Mouse (Mus musculus) layer of hippocampus, adult 9-11 months (tissue): Measurements from ENCODE around the gene Hic1.

Experiments
- DNase-seq: peaks from one replicate; pipeline ENCODE4 v3.0.0; 2022

The Hic1 gene

DNA sequence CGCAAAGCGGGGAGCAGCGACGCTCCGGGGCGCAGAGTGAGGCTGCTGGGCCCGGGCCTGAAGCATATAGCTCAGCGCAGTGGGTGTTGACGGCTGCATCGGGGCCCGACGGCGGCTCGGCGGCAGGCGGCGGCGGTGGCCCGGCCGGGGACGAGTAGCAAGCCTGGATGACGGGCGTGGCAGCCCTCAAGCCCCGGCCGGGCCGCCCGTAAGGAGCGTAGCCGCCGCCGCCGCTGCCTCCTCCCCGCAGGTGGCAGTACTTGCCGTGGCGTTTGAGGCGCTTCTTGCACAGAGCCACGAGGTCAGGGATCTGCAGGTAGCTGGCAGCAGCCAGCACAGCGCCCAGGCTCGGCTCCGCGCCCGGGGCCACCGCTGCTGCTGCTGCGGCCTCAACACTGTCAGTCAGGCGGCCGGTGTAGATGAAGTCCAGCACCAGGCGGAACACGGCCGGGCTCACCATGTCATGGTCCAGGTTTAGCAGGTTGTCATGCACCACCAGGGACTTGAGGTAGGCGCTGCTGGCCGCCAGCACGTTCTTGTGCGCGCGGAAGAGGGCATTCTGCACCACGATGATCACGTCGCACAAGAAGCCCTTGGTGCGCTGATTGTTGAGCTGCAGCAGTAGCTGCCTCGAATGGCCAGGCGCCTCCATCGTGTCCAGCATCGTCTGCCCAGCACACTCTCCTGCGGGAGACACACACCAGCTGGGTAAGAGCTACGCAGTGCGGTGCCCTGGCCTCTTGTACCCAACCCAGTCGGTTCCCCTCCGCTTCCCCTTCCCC, 2.3 kb downstream of the Hic1 start:
- no peak for DNase-seq

DNA sequence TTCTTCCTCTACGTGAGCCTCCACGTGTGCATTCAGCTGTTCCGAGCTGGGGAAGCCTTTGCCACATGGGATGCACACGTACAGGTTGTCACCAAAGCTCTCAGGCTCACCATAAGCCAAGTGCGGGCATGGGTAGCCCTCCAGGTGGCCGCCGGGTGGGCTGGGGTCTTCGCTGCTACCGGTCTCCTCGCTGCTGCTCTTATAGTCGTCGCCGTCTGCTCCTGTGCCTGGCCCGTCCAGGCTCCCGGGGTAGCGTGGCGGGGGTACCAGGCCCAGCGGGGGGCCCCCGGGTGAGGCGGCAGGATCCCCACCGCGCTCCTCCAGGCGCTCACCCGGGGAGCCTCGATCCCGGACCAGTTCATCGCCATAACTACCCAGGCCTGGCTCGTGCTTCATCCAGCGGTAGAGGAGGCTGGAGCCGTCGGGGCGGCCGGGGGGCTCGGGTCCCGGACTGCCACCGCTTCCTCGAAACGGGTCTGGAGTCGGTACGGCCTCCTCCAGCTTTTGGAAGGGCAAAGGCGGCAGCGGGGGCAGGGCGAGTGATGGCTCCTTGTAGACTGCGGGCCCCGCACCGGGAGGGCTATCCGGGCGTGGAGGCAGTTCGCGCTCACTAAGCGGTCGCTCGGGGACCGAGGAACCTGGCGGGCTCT, 3.0 kb downstream of the Hic1 start:
- DNase-seq: no peak

DNA sequence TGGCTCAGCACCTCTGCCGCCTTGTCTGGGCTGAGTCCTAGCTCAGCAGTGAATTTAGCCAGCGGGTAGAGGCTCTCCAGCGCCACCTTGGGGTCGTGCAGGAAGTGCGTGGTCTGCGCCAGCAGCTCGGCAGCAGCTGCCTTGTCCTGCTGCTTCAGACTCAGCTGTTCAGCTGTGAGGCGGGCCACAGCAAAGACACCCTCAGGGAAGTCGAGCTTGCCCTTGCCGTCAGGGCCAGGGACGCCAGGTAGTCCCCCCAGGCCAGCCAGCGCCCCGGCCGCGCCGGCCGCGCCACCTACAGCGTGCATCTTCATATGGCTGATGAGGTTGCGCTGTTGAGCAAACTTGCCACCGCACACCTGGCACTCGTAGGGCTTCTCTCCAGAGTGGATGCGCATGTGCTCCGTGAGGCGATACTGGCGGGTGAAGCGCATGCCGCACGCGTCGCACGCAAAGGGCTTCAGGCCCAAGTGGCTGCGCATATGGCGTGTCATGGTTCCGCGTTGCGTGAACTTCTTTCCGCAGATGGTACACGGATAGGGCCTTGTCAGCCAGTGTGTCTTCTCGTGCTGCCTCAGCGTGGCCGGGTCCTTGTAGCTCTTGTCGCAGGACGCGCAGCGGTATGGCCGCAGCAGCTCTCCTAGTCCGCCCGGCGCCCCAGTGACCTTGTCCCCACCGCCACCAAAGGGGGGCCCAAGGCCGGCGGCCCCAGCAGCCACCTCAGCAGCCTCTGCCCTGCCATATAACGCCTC, 3.7 kb downstream of the Hic1 start:
- DNase-seq: peak; percentile 63

DNA sequence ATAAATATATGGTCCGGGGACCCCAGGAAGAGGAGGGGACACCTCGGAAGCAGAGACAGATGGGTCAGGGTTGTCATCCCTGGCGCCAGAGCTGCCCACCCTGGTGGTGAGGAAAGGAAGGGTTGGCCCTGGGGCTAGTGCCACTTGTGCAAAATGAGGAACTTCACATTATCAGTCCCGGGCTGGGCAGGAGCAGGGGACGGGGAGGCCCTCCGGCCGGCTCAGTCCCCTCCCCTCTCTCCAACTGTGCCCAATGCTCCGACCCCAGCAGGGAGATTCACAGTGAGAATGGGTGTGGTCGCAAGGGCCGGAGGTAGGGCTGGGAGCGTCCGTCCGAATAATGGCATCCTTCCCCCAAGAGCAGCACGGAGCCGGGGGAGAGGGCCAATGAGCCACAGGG, 4.6 kb downstream of the Hic1 start:
- no peak for DNase-seq

- DNase-seq: no peak
Observed at GRCm38 (mm10) chr11:75164051-75164450, 5.3 kb downstream of the Hic1 start.

GRCm38 (mm10) chr11:75163379-75163778, 5.9 kb downstream of the Hic1 start:
- no peak for DNase-seq

- no peak for DNase-seq
Observed at GRCm38 (mm10) chr11:75162591-75163080, 6.7 kb downstream of the Hic1 start.

DNA sequence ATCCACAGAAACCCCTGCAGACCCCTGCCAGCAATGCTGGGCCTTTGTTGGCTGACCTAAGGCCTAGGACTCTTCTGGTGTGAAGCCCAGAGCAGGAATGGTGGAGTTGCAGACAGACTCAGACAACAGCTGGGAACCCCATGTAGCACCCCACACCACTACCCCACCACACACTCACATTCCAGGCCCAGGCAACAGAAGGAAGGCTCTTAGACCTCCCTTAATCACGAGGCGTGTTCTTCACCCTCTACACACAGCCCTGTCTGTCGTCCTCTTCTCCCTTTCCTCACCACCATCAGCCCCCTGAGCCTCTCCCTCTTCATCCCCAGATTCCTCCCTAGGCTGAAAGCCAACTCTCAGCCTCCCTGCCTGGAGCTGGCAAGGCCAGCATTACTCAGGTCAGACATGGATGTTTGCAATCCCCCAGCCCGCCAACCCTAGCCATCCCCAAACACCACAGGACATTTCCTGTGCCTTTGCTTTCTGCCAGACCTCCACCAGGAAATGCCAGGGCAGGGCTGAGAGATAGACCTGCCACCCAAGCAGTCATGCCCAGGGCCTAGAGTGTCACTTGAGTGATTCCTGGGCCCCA, 7.8 kb downstream of the Hic1 start:
- DNase-seq: no peak

DNA sequence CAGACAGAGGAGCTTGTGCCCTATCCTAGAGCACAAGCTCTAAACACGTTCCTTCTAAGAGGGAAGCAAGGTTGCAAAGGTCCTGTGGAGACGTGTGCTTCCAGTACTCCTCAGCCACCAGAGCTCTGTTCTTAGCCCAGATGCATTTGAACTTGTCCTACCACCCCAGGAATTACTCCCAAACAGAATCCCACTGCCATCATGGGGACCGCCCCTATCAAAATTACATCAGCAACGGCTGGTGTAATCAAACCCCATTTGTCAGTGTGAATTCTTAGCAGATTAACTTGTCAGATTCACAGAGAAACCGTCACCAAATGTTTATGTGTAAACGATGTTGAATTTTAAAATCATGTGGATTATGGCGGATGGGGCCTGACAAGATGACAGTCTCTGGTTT, 8.4 kb downstream of the Hic1 start:
- no peak for DNase-seq

DNA sequence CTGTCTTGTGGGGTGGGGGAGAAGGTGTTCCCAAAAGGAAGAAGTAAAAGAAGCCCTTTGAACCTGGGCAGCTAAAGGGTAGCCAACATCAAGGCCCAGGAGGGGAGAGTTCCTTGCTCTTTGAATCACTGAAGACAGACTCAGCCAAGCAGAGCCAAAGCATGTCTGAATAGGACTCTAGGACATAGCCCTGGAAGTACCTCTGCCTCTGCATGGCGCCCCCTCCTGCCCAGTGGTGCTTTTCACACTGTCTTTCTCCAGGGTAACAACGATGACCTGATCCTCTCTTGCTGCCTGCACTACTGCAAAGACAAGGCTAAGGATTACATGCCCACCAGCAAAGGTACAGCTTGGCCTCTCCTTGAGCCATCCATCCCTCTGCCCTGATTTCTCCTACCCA, 9.8 kb downstream of the Hic1 start:
- DNase-seq: no peak

- DNase-seq: no peak
Observed at GRCm38 (mm10) chr11:75158432-75158831, 10.9 kb downstream of the Hic1 start.

DNA sequence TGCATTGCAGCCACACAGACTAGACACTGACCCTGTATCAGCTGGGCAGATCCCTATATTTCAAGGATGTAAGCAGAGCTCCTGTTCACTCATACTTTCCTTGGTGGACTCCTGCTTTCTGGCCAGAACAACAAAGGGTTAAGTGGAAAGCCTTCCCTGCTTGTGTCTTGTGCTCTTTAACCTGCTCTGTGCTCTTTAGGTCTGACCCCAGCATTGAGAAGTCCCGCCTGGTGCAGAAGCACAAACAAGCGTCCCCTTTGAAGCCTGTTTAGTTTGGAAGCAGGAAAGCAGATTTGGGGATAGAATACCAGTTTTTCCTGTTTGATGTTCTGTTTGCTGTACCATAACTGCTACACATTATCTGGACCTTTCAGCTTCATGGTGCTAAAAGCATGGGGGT, 11.4 kb downstream of the Hic1 start:
- DNase-seq: no peak

DNA sequence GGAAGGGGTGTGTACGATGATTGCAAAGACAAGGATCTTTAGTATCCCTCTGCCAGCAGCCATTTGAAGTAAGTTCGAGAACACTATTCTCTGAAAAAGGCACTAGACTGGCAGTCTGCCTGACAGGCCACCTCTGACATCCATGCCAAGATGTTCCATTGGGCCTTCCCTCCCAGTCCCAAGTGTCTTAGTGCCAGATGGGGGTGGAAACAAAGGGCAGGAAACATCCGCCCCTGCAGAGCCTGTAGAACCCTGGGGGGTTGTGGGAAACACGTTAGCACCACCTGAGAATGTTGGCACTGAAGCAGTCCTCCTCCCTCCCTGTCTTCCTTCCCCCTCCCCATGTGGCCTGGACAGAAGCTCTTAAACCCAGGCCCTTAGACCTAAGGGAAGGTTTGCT, 12.3 kb downstream of the Hic1 start:
- DNase-seq: no peak

DNA sequence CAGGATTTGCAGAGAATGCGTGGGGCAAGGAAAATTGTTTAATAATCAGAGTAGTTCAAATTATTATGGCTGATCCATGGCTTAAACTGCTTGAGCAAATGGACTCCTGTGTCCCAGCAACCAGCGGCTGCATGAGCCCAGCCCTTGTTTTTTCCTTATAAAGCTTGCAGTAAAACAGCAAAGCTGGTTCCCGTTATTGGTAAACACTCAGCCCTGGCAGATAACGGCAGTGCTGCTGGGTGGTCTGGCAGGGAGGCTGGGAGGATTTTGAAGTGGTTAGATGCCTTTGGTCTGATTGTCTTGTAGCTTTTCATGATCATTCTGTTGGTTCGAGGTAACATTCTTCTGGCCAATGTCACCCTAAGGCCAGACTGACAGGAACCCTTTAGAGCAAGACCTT, 12.9 kb downstream of the Hic1 start:
- no peak for DNase-seq

DNA sequence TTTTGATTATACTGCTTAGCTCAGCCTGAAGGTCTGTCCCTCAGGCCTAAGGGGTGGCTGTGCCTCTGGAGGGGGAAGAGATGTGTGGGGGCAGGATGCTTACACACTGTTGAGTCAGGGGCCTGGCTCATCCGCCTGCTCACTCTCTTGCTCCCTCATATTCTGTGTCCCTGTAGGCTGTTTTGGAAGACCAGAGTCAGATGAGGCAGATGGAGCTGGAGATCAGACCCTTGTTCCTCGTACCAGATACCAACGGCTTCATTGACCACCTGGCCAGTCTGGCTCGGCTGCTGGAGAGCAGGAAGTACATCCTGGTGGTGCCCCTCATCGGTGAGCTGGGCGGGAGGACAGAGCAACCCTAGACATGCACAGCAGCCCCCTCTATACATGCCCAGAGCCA, 13.3 kb downstream of the Hic1 start:
- no peak for DNase-seq

- DNase-seq: no peak
Observed at GRCm38 (mm10) chr11:75154053-75154585, 15.2 kb downstream of the Hic1 start.

GRCm38 (mm10) chr11:75152603-75153557, 16.4 kb downstream of the Hic1 start:
- no peak for DNase-seq

- no peak for DNase-seq
Observed at GRCm38 (mm10) chr11:75150346-75150745, 19.0 kb downstream of the Hic1 start.

GRCm38 (mm10) chr11:75148332-75149035, 20.8 kb downstream of the Hic1 start:
- DNase-seq: no peak

GRCm38 (mm10) chr11:75147846-75148168, 21.5 kb downstream of the Hic1 start:
- no peak for DNase-seq

DNA sequence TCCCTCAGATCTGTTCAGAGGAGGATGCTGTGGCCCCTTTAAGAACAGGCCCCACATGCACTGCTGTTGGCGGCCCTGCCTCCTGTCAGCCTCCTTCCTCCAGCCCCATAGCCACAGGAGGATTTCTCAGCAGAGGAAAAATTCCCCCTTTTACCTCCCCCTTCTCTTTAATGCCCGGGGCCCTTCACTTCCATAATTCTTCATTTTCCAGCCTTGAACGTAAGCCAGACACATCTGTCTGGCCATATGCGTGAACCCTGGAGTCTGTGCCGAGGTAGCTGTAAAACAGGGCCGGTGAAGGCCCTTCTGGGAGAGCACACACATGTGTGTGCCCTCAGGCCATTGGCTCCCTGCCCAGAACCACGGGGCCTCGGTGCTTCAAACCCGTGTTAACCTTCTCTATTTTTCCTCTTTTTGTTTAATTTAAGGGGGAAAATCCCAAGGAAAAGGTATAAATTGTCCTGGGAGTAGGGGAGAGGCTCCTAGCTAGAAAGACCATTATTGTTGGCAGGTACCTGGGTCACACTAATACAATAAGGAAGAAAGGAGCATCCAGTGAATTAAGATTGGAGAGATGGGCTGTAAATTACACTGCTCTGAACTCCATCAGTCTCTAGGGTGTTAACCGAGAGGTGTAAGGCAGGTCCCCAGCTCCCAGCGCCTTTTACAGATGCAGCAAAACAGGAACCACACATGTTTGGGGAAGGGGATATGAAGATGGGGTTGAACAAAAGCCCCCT, 22.0 kb downstream of the Hic1 start:
- no peak for DNase-seq
